Mouse (Mus musculus) neural tube, embryonic 12.5 days (tissue): ENCODE results near the gene Smarce1. TPM values are rescaled to one million over a fixed set of nuclear protein-coding genes. Genes with fewer than 3 reads are reported as not detected.

Source experiments
- ATAC-seq: fragments of 200-750 bp; cut with Nextera tagmentation; 2 replicates; pipeline ENCODE4 v1.8.0; 2017; ENCODE audit warnings: low read depth, mild to moderate bottlenecking, moderate TSS enrichment, moderate library complexity; ENCODE audit not compliant: low FRiP score
- H3K27ac ChIP-seq: fragments of 300-500 bp; sonication (generic); 2 replicates; pipeline ENCODE4 v1.5.1; 2016
- H3K27me3 ChIP-seq: fragments of 300-500 bp; sonication (generic); replicated peaks from 2 replicates; pipeline ENCODE4 v1.6.1; 2016; ENCODE audit warnings: mild to moderate bottlenecking
- H3K36me3 ChIP-seq: fragments of 300-500 bp; sonication (generic); 2 replicates; pipeline ENCODE4 v1.6.1; 2016; ENCODE audit warnings: mild to moderate bottlenecking
- H3K4me1 ChIP-seq: fragments of 300-500 bp; sonication (generic); 2 replicates; pipeline ENCODE4 v1.6.1; 2016
- H3K4me2 ChIP-seq: fragments of 300-500 bp; sonication (generic); replicated peaks from 2 replicates; pipeline ENCODE4 v1.6.1; 2016; ENCODE audit warnings: mild to moderate bottlenecking
- H3K4me3 ChIP-seq: fragments of 300-500 bp; sonication (generic); 2 replicates; pipeline ENCODE4 v1.5.1; 2016
- H3K9ac ChIP-seq: fragments of 300-500 bp; sonication (generic); 2 replicates; pipeline ENCODE4 v1.6.1; 2016; ENCODE audit warnings: mild to moderate bottlenecking
- H3K9me3 ChIP-seq: fragments of 300-500 bp; sonication (generic); 2 replicates; pipeline ENCODE4 v1.6.1; 2016; ENCODE audit warnings: mild to moderate bottlenecking
- WGBS: fragments of 180-500 bp; shearing (Covaris S2); methylation state at CpG from one replicate; pipeline ENCODE4 v1.1.7; 2016; 5-methylcytosine and 5-hydroxymethylcytosine counted together
- polyA plus RNA-seq: library from polyadenylated mRNA; unstranded; fragments of >200 nt; fragmentation: Nextera tagmentation; extraction: Ambion mirVana; gene quantifications from 2 replicates; pipeline ENCODE4 v1.2.1, GENCODE M21; 2016

The Smarce1 gene
- polyA plus RNA-seq, 1 experiment from 2014 or later: 348 TPM

DNA sequence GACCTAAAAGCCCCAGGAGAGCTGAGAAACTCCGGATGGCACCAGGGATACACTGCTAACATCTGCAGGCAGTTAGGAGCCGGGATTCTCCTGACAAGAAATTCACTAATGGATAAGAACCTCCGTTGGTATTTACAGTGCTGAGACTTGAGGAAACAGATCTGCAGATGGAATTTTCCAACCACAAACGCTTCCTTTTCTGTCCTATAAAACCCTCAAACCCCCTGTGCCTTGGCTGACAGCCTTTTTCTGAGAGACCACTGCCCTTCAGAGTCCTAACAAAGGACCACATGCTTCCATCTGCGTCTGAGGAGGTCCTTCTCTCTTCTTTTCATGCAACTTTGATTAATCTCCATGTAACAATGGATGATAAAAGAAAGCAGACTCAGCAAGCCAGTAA lies 69.2 kb downstream of the Smarce1 start:
- H3K27ac ChIP-seq: no peak overlapping the region
- ATAC-seq: no peak
- H3K9me3 ChIP-seq: no peaks in the 10 kb centered on the region
- no peak overlapping the region for H3K4me2 ChIP-seq
- H3K9ac ChIP-seq: no peak overlapping the region
- H3K27me3 ChIP-seq: no peaks in the 10 kb centered on the region
- no peaks in the 10 kb centered on the region for H3K36me3 ChIP-seq
- 51% methylated on average over 5 of the region's 5 CpGs for WGBS
- H3K4me1 ChIP-seq: no peaks in the 10 kb centered on the region
- no peak overlapping the region for H3K4me3 ChIP-seq

DNA sequence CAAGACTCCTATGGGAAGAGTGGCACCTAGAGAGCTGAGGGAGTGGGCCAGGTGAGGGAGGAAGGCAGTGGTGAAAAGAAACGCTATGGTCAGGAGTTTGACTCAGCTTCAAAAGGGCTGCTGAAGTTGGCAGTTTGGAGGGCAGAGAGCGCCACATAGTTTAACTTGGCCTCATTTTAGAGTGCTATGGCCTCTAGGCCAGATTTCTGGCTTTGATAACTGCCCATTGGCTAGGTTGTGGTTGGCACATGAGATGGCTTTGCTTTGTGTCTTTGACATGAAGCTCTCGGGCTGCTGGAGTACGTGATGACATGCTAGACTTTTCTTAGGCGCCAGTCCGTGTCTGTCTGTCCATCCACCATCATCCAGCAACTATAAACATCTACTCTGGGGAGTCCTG lies 70.6 kb downstream of the Smarce1 start:
- Histone ChIP-seq H3K9me3 (no peaks in the 10 kb centered on the region), H3K27me3 (no peaks in the 10 kb centered on the region), H3K9ac (no peak overlapping the region), H3K4me1 (no peaks in the 10 kb centered on the region), H3K4me3 (no peak overlapping the region), H3K4me2 (no peak overlapping the region), H3K27ac (no peak overlapping the region), H3K36me3 (no peaks in the 10 kb centered on the region)
- WGBS: 84% methylated on average over 6 of the region's 6 CpGs
- no peak for ATAC-seq

Other genes starting within 250 kb of the Smarce1 start
- gene Gjd3, start 248.0 kb downstream of the Smarce1 start, polyA plus RNA-seq: 1.8 and 2.0 TPM in 2 replicates
- gene Top2a, start 206.8 kb downstream of the Smarce1 start, polyA plus RNA-seq: 190 and 194 TPM in 2 replicates
- gene Igfbp4, start 189.8 kb downstream of the Smarce1 start, polyA plus RNA-seq: 327 and 330 TPM in 2 replicates
- 0.22 and 0.41 TPM in 2 replicates for gene Tns4, start 141.7 kb downstream of the Smarce1 start, polyA plus RNA-seq
- gene Ccr7, start 75.9 kb downstream of the Smarce1 start, polyA plus RNA-seq: 0.19 and 0.23 TPM in 2 replicates
- 1.5 and 2.0 TPM in 2 replicates for gene Krt222, start 13.1 kb upstream of the Smarce1 start, polyA plus RNA-seq
- 0.18 and 0.47 TPM in 2 replicates for gene Krt24, start 54.2 kb upstream of the Smarce1 start, polyA plus RNA-seq
- gene Krt25, start 91.9 kb upstream of the Smarce1 start, polyA plus RNA-seq: 0.13 TPM in 1 of 2 replicates, not detected in the other
- gene Krt26, start 106.9 kb upstream of the Smarce1 start, polyA plus RNA-seq: 0.23 TPM in 1 of 2 replicates, not detected in the other
- gene Krt27, start 120.1 kb upstream of the Smarce1 start, polyA plus RNA-seq: not detected in 2 replicates
- 0.30 and 0.40 TPM in 2 replicates for gene Krt28, start 143.9 kb upstream of the Smarce1 start, polyA plus RNA-seq
- 32.2 and 36.1 TPM in 2 replicates for gene Krt10, start 158.3 kb upstream of the Smarce1 start, polyA plus RNA-seq
- not detected in 2 replicates for gene Krt12, start 191.2 kb upstream of the Smarce1 start, polyA plus RNA-seq
- gene Krt20, start 207.1 kb upstream of the Smarce1 start, polyA plus RNA-seq: 0.20 and 0.38 TPM in 2 replicates